Mouse (Mus musculus) adrenal gland, postnatal 36 days (tissue): Measurements from ENCODE around the gene Impg1. TPM values are rescaled to one million over a fixed set of nuclear protein-coding genes. Genes with fewer than 3 reads are reported as not detected.
"Not testable (repeated sequence)": the region's sequence is repeated elsewhere in the genome, so short reads cannot be mapped to it uniquely, and the experiment has no call there.

Experiments used
- DNase-seq, 2 experiments: peaks; one replicate each; pipeline ENCODE4 v3.0.0; 2021; ENCODE audit warnings: mixed read lengths in 1 of 2
- total RNA-seq, 2 experiments: library from RNA; stranded (reverse); gene quantifications; 2 replicates each; pipeline ENCODE4 v1.2.3; 2021

Impg1 gene
- total RNA-seq, 2 experiments from 2014 or later: not detected

DNA sequence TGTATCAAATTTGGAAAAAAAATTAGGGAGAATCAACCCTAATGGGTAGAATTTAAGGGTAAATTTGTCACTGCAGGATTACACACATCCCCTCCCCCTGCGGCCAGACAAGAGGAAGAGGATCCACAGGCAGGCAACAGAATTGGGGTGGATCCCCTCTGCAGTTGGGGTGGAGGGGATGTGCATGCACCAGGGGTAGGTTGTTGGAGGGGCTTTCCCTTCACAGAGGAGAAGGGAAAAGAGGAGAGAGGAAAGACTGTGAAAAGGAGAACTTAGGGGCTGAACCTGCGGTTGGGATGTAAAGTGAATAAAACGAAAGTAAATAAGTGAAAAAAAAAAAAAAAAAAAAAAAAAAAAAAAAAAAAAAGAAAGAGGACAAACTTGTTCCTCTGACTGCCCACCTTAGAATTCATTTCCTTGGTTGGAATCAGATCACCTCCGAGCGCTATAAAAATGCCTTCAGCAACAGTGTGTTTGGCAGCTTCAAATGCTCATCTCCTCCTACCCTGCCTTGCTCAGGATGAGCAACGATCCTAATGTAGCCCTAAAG, 120.8 kb downstream of the Impg1 start:
- no peak for DNase-seq

DNA sequence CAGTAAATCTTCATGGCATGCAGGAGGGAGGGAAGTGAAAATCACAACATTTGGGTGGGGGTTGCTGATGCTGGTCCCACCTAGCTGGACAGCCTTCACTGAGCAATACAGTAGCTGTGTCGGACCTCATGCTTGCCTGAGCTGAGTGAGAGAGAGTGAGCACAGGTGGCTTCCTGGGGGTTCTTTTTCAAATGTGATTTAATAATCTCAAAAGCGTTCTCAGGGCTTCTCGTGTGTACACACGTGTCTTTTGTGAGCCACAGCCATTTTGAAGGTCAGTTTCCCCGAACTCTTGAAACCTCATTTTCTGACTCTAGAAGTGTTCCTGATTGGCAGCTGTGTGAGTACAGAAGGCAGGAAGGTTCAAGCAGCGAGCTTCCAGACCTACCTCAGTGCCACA, 122.8 kb downstream of the Impg1 start:
- DNase-seq: no peak

DNA sequence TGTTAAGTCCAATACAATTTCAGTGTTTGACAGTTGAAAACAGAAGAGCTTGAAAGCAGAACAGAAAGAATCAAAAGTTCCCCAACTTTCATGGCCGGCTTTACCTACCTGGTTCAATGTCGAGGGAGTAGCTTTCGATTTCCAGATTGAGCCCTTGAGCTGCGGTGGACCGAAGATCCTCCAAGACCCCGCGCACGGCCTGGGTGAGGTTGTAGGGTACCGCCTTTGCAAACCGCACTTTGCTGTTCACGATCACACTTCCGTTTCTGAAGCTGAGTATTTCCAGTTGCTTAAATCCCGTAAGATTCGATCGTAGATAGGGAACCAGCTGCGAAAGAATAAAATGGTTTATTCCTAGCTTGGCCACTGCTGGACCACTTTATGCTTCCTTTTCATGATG, 123.5 kb downstream of the Impg1 start:
- DNase-seq: no peak

DNA sequence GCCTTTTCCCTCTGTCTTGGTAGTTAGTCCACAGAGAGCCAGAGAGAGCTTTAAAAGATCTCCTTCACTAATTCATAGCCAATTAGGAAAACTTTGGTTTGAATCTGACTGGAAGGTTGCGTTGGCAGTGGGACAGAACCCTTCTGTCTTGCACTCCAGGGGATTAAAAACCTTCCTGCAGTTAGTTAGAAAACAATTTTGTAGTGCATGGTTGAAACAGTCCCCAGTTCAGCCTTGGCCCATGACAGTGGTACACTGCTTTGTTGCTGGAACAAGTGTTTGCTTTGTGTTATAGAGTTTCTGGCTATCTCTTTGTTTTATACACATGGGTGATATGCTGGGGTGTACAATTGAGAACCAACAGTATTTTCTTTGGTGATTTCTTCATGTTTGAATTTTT, 124.4 kb downstream of the Impg1 start:
- no peak for DNase-seq

DNA sequence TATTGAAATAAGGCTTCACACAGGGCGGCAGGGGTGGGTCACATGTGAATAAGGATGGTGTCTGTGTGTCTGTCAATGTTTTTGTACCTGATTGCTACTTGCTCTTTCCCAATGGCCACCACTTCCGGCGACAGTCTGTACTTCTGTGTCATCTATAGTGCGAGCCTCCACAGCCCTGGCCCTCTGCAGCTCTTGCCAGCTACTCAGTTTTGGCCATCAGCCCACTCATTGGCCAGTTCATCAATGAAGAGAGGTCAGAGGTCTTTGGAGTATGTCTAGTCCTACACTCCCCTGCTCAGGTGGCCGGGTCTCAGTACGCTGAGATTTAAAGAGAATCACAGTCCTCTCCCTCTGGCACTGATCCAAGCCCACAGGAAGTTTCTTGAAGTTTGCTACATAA, 127.3 kb downstream of the Impg1 start:
- no peak for DNase-seq

DNA sequence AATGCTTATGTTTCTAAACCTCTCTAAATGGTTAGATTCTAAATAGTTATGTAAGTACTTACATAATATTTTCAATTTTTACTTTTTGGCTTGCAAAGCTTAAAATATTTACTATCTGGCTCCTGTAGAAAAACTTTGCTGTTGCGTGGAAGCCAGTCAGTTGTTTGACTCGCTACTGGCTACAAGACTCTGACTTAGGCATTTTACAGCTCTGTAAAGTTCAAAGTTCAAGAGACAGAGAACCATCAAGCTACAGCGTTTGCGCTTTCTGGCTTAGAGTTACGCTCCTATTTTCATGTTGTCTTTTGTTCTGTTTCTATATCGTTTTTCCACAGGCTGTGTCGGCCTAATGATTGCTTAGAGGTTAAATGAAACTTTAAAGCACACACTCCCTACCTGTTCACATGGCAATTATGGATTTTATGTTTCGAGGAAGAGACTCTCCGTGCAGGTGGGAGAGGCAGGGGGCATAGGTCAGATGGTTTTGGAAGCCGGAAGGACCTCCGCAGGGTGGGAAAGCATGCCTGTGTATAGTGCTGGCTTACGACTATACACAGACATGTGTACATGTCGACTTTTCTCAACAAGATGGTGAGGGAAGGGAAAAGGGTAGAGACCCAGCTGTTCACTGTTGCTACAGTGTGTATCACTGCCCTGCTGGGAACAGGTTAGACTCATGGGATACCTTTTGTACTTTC, 129.5 kb downstream of the Impg1 start:
- no peak for DNase-seq

DNA sequence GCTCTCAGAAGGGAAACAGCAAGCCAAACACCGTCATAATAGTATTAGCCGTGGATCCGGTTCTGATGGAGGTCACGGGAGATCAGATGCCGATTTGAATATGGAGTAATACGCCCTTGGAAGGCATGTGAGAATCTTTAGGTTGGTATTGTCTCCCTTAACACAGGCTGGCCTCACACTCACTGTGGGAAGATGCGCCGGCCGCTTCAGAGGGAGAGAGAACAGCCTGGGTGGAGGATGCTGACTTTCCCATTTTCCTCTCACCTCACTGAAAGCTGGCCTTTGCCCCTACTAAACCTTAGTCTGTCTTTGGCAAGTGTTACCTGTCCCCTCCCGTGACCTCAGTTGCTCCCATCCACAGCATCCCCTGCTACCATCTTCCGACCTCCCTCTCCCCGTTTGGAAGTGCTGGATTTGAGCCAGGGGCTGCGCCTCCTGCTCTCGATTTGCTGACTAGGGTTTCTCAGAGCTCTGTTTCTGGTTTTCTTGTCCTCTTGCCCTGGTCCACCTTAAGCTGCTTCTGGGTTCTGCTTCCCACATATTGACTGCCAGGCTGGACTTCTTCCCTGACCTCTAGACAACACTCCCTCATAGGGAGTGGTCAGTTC, 131.2 kb downstream of the Impg1 start:
- no peak for DNase-seq

- DNase-seq: peak in 1 of 2 experiments; percentile 5
These were observed 131.8 kb downstream of the Impg1 start for GRCm38 (mm10) chr9:80333466-80333865.

GRCm38 (mm10) chr9:80332153-80332552, 133.1 kb downstream of the Impg1 start:
- DNase-seq: peak; percentile 6 to 42

GRCm38 (mm10) chr9:80321051-80321887, 144.0 kb downstream of the Impg1 start:
- DNase-seq: not testable (repeated sequence)

DNA sequence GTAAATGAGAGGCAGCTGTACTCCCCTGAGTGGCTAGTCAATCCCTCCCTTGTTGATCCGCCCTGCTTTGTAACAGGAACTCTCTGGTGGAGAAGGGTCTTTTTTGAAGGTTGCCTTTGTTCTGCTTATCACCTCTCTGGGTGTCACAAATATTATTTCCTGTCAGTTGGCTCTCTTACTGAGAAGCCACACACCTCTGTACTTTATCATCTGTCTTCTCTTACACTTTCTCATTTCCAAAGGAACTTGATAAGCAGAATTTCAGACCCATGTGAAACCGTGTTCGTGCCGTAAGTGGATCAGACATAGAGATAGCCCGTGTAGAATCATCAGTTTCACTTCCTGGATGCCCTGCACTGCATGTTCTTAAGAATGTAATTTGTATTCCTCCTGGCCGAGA, 147.3 kb downstream of the Impg1 start:
- no peak for DNase-seq

- DNase-seq: no peak
These were observed 149.4 kb downstream of the Impg1 start for GRCm38 (mm10) chr9:80315922-80316321.

DNA sequence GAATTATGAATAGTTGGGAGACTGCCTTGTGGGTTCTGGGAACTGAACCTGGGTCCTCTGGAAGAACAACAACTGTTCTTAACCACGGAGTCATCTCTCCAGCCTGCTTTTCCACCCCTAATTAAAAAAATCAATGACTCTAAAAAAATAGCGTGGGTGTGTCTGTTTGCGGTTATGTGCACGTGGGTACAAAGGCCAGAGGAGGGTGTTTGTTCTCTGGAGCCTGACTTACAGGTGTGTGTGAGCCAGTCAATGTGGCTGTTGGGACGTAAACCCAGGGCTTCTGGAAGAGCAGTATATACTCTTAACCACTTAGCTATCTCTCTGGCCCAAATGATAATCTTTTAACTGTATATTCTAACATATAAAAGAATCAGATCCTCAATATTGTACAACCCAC, 151.7 kb downstream of the Impg1 start:
- DNase-seq: no peak

- no peak for DNase-seq
These were observed 157.7 kb downstream of the Impg1 start for GRCm38 (mm10) chr9:80307629-80308028.

DNA sequence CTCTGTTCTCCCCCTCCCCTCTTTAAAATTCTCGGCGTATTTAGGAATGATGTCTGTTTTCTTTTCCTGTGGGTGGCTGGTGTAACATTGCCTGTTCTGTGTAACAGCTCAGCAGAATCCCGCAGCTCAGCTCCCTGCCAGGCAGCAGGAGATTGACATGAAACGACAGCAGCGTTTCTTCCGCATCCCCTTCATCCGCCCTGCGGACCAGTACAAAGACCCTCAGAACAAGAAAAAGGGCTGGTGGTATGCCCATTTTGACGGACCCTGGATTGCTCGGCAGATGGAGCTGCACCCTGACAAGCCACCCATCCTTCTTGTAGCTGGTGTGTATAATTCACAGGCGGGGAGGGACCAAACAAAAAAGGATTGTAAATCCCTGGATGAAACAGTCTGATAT, 158.4 kb downstream of the Impg1 start:
- DNase-seq: no peak

DNA sequence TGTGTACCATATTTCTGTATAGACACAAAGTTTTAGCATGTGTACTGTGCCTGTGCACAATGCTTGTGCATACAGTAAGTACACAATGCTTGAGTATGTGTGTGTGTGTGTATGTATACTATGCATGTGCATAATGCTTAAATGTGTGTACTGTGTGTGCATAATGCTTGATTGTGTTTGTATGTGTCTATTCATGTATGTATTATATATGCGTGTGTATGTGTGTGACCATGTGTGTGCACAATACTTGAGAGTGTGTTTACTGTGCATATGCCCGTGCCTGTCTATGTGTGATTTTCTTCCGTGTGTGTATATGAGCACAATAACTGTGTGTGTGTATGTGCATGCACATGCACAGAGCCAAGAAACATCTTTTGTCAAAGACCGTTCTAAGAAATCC, 158.9 kb downstream of the Impg1 start:
- no peak for DNase-seq

DNA sequence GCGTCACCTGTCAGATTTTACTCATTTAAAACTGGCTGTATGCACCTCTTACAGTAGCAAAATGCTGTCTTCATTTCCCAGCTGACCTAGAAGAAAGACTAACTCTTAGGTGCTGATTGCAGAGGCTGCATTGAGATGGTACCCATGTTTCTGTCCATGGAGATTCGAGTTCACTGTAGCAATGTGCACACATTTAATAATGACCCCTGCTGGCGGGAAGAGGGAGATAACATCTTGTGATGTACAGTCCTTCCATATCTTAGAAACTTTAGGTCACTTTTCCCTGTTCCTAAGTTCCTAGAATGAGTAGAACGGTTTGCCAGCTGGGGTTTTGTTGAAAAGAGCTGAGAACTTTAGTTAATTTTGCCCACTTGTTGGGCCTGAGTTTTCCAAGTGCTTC, 161.8 kb downstream of the Impg1 start:
- DNase-seq: peak; percentile 4 to 23

DNA sequence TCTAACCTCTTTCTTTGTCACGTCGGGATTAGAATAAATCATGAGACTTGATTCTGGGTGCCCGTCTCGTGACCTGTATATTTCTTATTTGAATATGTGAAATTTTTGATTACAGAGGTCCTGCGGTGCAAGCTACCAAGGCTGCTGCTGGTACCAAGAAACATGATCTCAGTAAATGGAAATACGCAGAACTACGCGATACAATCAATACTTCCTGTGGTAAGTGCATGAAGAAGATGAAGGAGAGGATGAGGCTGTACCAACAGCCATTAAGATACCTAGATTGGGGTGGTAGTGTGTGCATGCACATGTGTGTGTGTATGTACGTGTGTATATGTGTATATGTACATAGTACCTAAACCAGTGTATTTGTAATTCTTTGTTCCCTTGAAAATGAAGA, 166.2 kb downstream of the Impg1 start:
- no peak for DNase-seq

GRCm38 (mm10) chr9:80296086-80296485, 169.2 kb downstream of the Impg1 start:
- DNase-seq: no peak

DNA sequence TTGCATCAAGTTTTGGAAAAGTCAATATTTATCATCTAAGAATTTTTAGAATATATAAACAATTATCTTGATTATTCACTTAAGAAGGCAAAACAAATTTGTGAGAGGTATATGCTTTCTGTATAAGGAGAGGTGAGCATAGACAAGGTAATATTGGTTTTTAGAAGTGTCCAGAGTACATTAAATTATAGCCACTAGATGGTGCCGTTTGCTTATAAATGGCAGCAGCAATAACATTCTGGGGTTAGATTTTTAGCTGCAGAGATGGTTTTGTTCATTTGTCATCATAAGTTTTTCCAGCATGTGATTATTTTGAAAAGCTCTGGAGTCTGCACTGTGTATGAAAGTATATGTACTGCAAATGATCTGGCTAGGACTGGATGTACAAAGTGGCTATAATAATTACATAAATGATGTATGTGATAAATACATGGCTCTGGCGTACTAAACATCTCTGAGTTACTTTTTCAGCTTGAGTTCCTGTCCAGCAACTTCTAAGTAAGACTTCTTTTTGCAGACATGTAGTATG, 172.2 kb downstream of the Impg1 start:
- DNase-seq: no peak

- DNase-seq: no peak
These were observed 178.4 kb downstream of the Impg1 start for GRCm38 (mm10) chr9:80286845-80287244.

DNA sequence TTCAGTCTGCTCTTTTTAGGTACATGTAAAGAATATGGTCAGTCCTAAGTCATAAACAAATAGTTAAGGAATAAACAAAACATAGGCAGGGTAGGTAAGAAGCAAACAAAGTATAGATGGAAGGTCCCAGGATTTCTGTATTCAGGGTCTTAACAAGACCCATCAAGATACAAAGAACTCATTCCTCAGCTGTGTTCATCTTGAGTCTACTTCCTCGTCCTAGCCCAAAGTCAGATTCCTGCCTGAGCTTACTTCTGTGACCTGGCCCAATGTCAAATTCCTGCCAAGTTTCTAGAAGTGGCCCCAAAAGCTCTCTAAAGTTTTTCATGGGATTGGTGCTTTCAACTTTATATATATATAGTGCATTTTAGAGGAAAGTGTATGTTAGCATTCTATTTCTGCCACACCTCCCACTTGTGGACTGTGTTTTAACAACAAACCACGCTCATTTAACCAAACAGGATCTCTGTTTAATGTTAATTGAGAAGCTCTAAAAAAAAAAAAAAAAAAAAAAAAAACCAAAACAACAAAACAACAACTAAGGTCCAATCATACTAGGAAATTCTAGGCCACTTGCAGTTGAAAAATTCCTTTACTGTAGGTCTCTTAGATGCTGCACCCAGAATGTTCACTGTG, 180.6 kb downstream of the Impg1 start:
- DNase-seq: no peak
